Mouse (Mus musculus): ENCODE data around the gene Klhl40.

DNA sequence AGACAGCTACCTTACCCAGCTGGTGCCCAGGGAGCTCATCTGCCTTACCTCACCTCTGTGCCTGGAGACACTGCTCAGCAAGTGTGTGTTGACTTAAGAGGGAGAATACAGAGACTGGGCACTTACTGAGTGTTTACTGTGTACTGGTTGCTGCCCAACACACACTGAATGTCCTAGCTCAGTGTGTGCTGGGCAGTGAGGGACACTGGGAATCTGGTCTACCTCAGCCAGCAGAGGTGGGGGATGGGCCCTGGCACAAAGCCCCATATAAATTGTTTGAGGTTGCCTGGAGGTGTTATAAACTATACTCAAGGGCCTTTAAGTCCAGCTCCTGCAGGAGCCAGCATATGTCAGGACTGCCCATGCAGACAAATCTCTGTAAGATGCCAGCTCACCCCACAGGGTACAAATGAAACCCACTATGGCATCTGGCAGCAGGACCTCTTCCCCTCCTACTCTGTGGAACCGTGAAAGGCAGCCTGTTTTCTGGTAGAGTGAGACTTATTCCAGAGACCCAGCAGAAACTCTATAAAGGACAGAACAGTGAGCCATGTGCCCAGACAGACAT, 17.6 kb downstream of the Klhl40 start:
- no peak for TF ChIP-seq CTCF (IDR thresholded peaks at IDR 0.05; ENCODE audit: insufficient read depth, low read depth, low read length)
- no peak for TF ChIP-seq POLR2A (IDR thresholded peaks at IDR 0.05; ENCODE audit: insufficient read depth, low read depth, low read length)
